Mouse (Mus musculus) G1E (cell line): ENCODE results near the gene Mrpl34. TPM values are rescaled to one million over a fixed set of nuclear protein-coding genes. Genes with fewer than 3 reads are reported as not detected.
"Not testable (repeated sequence)": the region's sequence is repeated elsewhere in the genome, so short reads cannot be mapped to it uniquely, and the experiment has no call there.

Experiments used
- ATAC-seq: 2 replicates; pipeline ENCODE4 v1.8.0; 2016; ENCODE audit warnings: mild to moderate bottlenecking; ENCODE audit not compliant: insufficient number of reproducible peaks, poor library complexity, low FRiP score, severe bottlenecking; ENCODE audit errors: extremely low read depth
- DNase-seq: peaks from one replicate; pipeline ENCODE4 v3.0.0; 2012; ENCODE audit warnings: low spot score
- H3K27me3 ChIP-seq: 2 replicates; pipeline ENCODE4 v1.6.1; 2012; ENCODE audit warnings: mild to moderate bottlenecking, low read length, inconsistent platforms; ENCODE audit not compliant: insufficient read depth
- H3K36me3 ChIP-seq: replicated peaks from 2 replicates; pipeline ENCODE3; 2012; ENCODE audit warnings: mild to moderate bottlenecking, inconsistent platforms
- H3K4me1 ChIP-seq: 2 replicates; pipeline ENCODE4 v1.6.1; 2012; ENCODE audit warnings: low read depth, low read length, inconsistent platforms, mixed read lengths; ENCODE audit not compliant: insufficient read depth
- H3K4me3 ChIP-seq: 2 replicates; pipeline ENCODE4 v1.5.1; 2012; ENCODE audit warnings: low read depth, mild to moderate bottlenecking, inconsistent platforms, low read length, moderate library complexity, mixed read lengths
- H3K9me3 ChIP-seq: replicated peaks from 2 replicates; pipeline ENCODE4 v1.6.1; 2012; ENCODE audit warnings: inconsistent platforms
- CTCF ChIP-seq: IDR thresholded peaks from 2 replicates; pipeline ENCODE4 v1.5.1; 2012; ENCODE audit warnings: low read depth, low read length, inconsistent platforms, mixed read lengths
- GATA1 ChIP-seq: IDR thresholded peaks from 2 replicates; pipeline ENCODE4 v1.6.1; 2012; ENCODE audit warnings: borderline replicate concordance, low read length, inconsistent platforms, mixed read lengths
- GATA2 ChIP-seq: IDR thresholded peaks from 2 replicates; pipeline ENCODE4 v1.6.1; 2012; ENCODE audit warnings: low read depth, low read length, inconsistent platforms, borderline replicate concordance
- POLR2AphosphoS5 ChIP-seq: IDR thresholded peaks from 2 replicates; pipeline ENCODE4 v1.6.1; 2012; ENCODE audit warnings: low read depth, low read length, inconsistent platforms; ENCODE audit not compliant: insufficient replicate concordance
- TAL1 ChIP-seq: conservative IDR thresholded peaks from 2 replicates; pipeline ENCODE4 v1.6.1; 2012; ENCODE audit warnings: low read depth, low read length, inconsistent platforms, mixed read lengths
- polyA plus RNA-seq: library from polyadenylated mRNA; stranded (reverse); fragments of >175 nt; gene quantifications from 2 replicates; pipeline ENCODE4 v1.2.3, GENCODE M21; 2012
- total RNA-seq, 2 experiments: library from RNA; stranded (forward) in 1 of 2; stranded (reverse) in 1 of 2; fragments of 200-1000 nt in 1 of 2; fragments of >200 nt in 1 of 2; fragmentation: Nextera tagmentation in 1 of 2; gene quantifications; 2 replicates each; pipeline ENCODE4 v1.2.3; 2014 to 2017

Mrpl34 gene
- total RNA-seq (2014; fragmentation: Nextera tagmentation) (42.0 and 65.5 TPM in 2 replicates), total RNA-seq (2017) (68.2 and 74.9 TPM in 2 replicates), polyA plus RNA-seq (149 and 161 TPM in 2 replicates)

- peaks cover 40% of the 10 kb centered on the region for H3K36me3 ChIP-seq
- H3K4me3 ChIP-seq = peak within 1 kb of the TSS; percentile 77
- H3K4me1 ChIP-seq = peaks cover 61% of the 10 kb centered on the region
- 0 out of 2 replicates have a peak, but pooled peaks cover 2% of the 10 kb centered on the region for H3K9me3 ChIP-seq
- ATAC-seq (peak; percentile 71), DNase-seq (peak; percentile 87)
- TF ChIP-seq TAL1 (no peak), CTCF (peak; percentile 92), GATA1 (no peak)
- H3K27me3 ChIP-seq = no peaks in the 10 kb centered on the region
These were observed at the start of gene Mrpl34 for GRCm38 (mm10) chr8:71464513-71465500. TSS of gene Mrpl34 (plus strand) at chr8:71464959.

- H3K27me3 ChIP-seq = peaks cover 12% of the 10 kb centered on the region
- DNase-seq (no peak), ATAC-seq (no peak)
- no peak for TF ChIP-seq GATA2
- TF ChIP-seq TAL1 = no peak
- no peak for TF ChIP-seq CTCF
- no peak for TF ChIP-seq POLR2AphosphoS5
- no peak for TF ChIP-seq GATA1
- H3K4me1 ChIP-seq = no peaks in the 10 kb centered on the region
- no peak overlapping the region for H3K4me3 ChIP-seq
- peaks cover 3% of the 10 kb centered on the region for H3K9me3 ChIP-seq
- H3K36me3 ChIP-seq = no peaks in the 10 kb centered on the region
These were observed 42.6 kb upstream of the Mrpl34 start for GRCm38 (mm10) chr8:71422121-71422520.

- H3K36me3 ChIP-seq, H3K4me3 ChIP-seq, H3K27me3 ChIP-seq, ATAC-seq, DNase-seq, H3K9me3 ChIP-seq, H3K4me1 ChIP-seq: not testable (repeated sequence)
These were observed 31.8 kb upstream of the Mrpl34 start for GRCm38 (mm10) chr8:71432935-71433334.

- Histone ChIP-seq H3K4me1 (no peaks in the 10 kb centered on the region), H3K9me3 (peaks cover 2% of the 10 kb centered on the region), H3K4me3 (no peak overlapping the region), H3K27me3 (peaks cover 2% of the 10 kb centered on the region; the same call in 1 of the 2 replicates), H3K36me3 (no peaks in the 10 kb centered on the region)
- no peak for TF ChIP-seq POLR2AphosphoS5
- TF ChIP-seq GATA2 = no peak
- TF ChIP-seq TAL1 = no peak
- no peak for TF ChIP-seq CTCF
- no peak for TF ChIP-seq GATA1
- DNase-seq (no peak), ATAC-seq (no peak)
These were observed 27.7 kb upstream of the Mrpl34 start for GRCm38 (mm10) chr8:71437041-71437440.

- Histone ChIP-seq H3K4me1 (no peaks in the 10 kb centered on the region), H3K4me3 (no peak overlapping the region), H3K9me3 (no peaks in the 10 kb centered on the region), H3K36me3 (no peaks in the 10 kb centered on the region), H3K27me3 (peaks cover 19% of the 10 kb centered on the region)
- ATAC-seq = no peak
- no peak for DNase-seq
- no peak for TF ChIP-seq GATA2
- no peak for TF ChIP-seq GATA1
- no peak for TF ChIP-seq POLR2AphosphoS5
- TF ChIP-seq TAL1 = no peak
- no peak for TF ChIP-seq CTCF
These were observed 23.4 kb upstream of the Mrpl34 start for GRCm38 (mm10) chr8:71441404-71441803.

- Histone ChIP-seq H3K36me3 (no peaks in the 10 kb centered on the region), H3K4me1 (no peaks in the 10 kb centered on the region), H3K9me3 (no peaks in the 10 kb centered on the region), H3K27me3 (peaks cover 25% of the 10 kb centered on the region), H3K4me3 (no peak overlapping the region)
- ATAC-seq (no peak), DNase-seq (no peak)
- no peak for TF ChIP-seq GATA2
These were observed 19.7 kb upstream of the Mrpl34 start for GRCm38 (mm10) chr8:71445096-71445495.

GRCm38 (mm10) chr8:71451337-71451736 lies 13.4 kb upstream of the Mrpl34 start:
- no peak for DNase-seq
- ATAC-seq = no peak

More at GRCm38 (mm10) chr8:71451337-71451736, 13.4 kb upstream of the Mrpl34 start:
- Histone ChIP-seq H3K4me3 (no peak overlapping the region), H3K9me3 (no peaks in the 10 kb centered on the region), H3K36me3 (no peaks in the 10 kb centered on the region), H3K4me1 (peaks cover 7% of the 10 kb centered on the region), H3K27me3 (peaks cover 40% of the 10 kb centered on the region)
- TF ChIP-seq POLR2AphosphoS5 = no peak
- no peak for TF ChIP-seq GATA1
- TF ChIP-seq TAL1 = no peak
- TF ChIP-seq CTCF = no peak
- no peak for TF ChIP-seq GATA2
